Mouse (Mus musculus): ENCODE data around the gene Hist1h2bg. TPM values are rescaled to one million over a fixed set of nuclear protein-coding genes. Genes with fewer than 3 reads are reported as not detected.
"Not testable (repeated sequence)": the region's sequence is repeated elsewhere in the genome, so short reads cannot be mapped to it uniquely, and the experiment has no call there.

The Hist1h2bg gene
- polyA plus RNA-seq, 1 experiment from 2014 or later = 3.7 TPM

GRCm38 (mm10) chr13:23572218-23573033 lies 1.2 kb downstream of the Hist1h2bg start:
- H3K27me3 ChIP-seq (ENCODE audit: control insufficient read depth, insufficient read depth, low read length) = no peaks in the 10 kb centered on the region
- peaks cover 3 to 23% of the 10 kb centered on the region in 2 experiments for H3K4me1 ChIP-seq (ENCODE audit: control insufficient read depth in 2 of 2, insufficient read depth in 2 of 2, low read length in 2 of 2)
- H3K9ac ChIP-seq (ENCODE audit: low read length) = peak overlapping the region; percentile 80
- H3K4me3 ChIP-seq (ENCODE audit: control insufficient read depth in 1 of 2, insufficient read depth in 1 of 2, low read depth in 1 of 2, low read length in 2 of 2) = peak overlapping the region in 1 of 2 experiments; percentile 44; a peak in 2 of 4 replicates
- H3K9me3 ChIP-seq (ENCODE audit: control insufficient read depth, low read length) = no peaks in the 10 kb centered on the region
- H3K27ac ChIP-seq (replicated peaks in 1 of 2; ENCODE audit: control insufficient read depth in 1 of 2, insufficient read depth in 1 of 2, low read depth in 2 of 2, low read length in 2 of 2) = peak overlapping the region in 1 of 2 experiments; percentile 96; a peak in 2 of 4 replicates
- ATAC-seq (ENCODE audit: insufficient number of reproducible peaks, insufficient read depth, low FRiP score, low read depth) = no peak
- 46% methylated on average over 2 of the region's 2 CpGs for WGBS
- peak overlapping the region; percentile 70 for H3K4me2 ChIP-seq (ENCODE audit: low read length)
- H3K36me3 ChIP-seq (ENCODE audit: control insufficient read depth, insufficient read depth, low read length) = no peaks in the 10 kb centered on the region

- H3K27me3 ChIP-seq (ENCODE audit: control insufficient read depth, insufficient read depth, low read length); ATAC-seq (ENCODE audit: insufficient number of reproducible peaks, insufficient read depth, low FRiP score, low read depth); H3K36me3 ChIP-seq (ENCODE audit: control insufficient read depth, insufficient read depth, low read length); H3K9me3 ChIP-seq (ENCODE audit: control insufficient read depth, low read length): not testable (repeated sequence)
- H3K4me1 ChIP-seq (ENCODE audit: control insufficient read depth in 2 of 2, insufficient read depth in 2 of 2, low read length in 2 of 2) = peaks cover 3 to 23% of the 10 kb centered on the region in 2 experiments
- peak overlapping the region; percentile 95 to 96 for H3K27ac ChIP-seq (replicated peaks in 1 of 2; ENCODE audit: control insufficient read depth in 1 of 2, insufficient read depth in 1 of 2, low read depth in 2 of 2, low read length in 2 of 2)
- peak overlapping the region; percentile 70 for H3K4me2 ChIP-seq (ENCODE audit: low read length)
- peak overlapping the region; percentile 80 for H3K9ac ChIP-seq (ENCODE audit: low read length)
- 25% methylated on average over 18 of the region's 20 CpGs for WGBS
- H3K4me3 ChIP-seq (ENCODE audit: control insufficient read depth in 1 of 2, insufficient read depth in 1 of 2, low read depth in 1 of 2, low read length in 2 of 2) = peak overlapping the region; percentile 44 to 47
Observed at GRCm38 (mm10) chr13:23573034-23573897, 2.1 kb downstream of the Hist1h2bg start.

- Histone ChIP-seq H3K4me2 (ENCODE audit: low read length) (peak within 1 kb of the TSS; percentile 70), H3K9ac (ENCODE audit: low read length) (peak within 1 kb of the TSS; percentile 80), H3K27ac (replicated peaks in 1 of 2; ENCODE audit: control insufficient read depth in 1 of 2, insufficient read depth in 1 of 2, low read depth in 2 of 2, low read length in 2 of 2) (peak within 1 kb of the TSS; percentile 82 to 95), H3K4me1 (ENCODE audit: control insufficient read depth in 2 of 2, insufficient read depth in 2 of 2, low read length in 2 of 2) (peaks cover 3 to 23% of the 10 kb centered on the region in 2 experiments), H3K4me3 (ENCODE audit: control insufficient read depth in 1 of 2, insufficient read depth in 1 of 2, low read depth in 1 of 2, low read length in 2 of 2) (peak within 1 kb of the TSS; percentile 44 to 47)
- ATAC-seq (ENCODE audit: insufficient number of reproducible peaks, insufficient read depth, low FRiP score, low read depth) = peak; percentile 87
- H3K36me3 ChIP-seq (ENCODE audit: control insufficient read depth, insufficient read depth, low read length); H3K27me3 ChIP-seq (ENCODE audit: control insufficient read depth, insufficient read depth, low read length); H3K9me3 ChIP-seq (ENCODE audit: control insufficient read depth, low read length): not testable (repeated sequence)
- WGBS = under 1% methylated on average over 35 of the region's 42 CpGs
Observed at GRCm38 (mm10) chr13:23573898-23574524, 2.8 kb downstream of the Hist1h2bg start, which contains the start of the genes Hist1h2bf and Hist1h2ad. Hist1h2bf (minus strand) TSS chr13:23574196. Hist1h2ad (plus strand) TSS chr13:23574381.

- not testable (repeated sequence) for ATAC-seq (ENCODE audit: insufficient number of reproducible peaks, insufficient read depth, low FRiP score, low read depth); H3K9me3 ChIP-seq (ENCODE audit: control insufficient read depth, low read length); H3K36me3 ChIP-seq (ENCODE audit: control insufficient read depth, insufficient read depth, low read length); H3K27me3 ChIP-seq (ENCODE audit: control insufficient read depth, insufficient read depth, low read length)
- Histone ChIP-seq H3K4me2 (ENCODE audit: low read length) (peak overlapping the region; percentile 70), H3K4me1 (ENCODE audit: control insufficient read depth in 2 of 2, insufficient read depth in 2 of 2, low read length in 2 of 2) (peaks cover 3 to 23% of the 10 kb centered on the region in 2 experiments), H3K9ac (ENCODE audit: low read length) (peak overlapping the region; percentile 69), H3K4me3 (ENCODE audit: control insufficient read depth in 1 of 2, insufficient read depth in 1 of 2, low read depth in 1 of 2, low read length in 2 of 2) (peak overlapping the region; percentile 30 to 44), H3K27ac (replicated peaks in 1 of 2; ENCODE audit: control insufficient read depth in 1 of 2, insufficient read depth in 1 of 2, low read depth in 2 of 2, low read length in 2 of 2) (peak overlapping the region; percentile 81 to 82)
- WGBS = 5% methylated on average over 5 of the region's 39 CpGs
Observed at GRCm38 (mm10) chr13:23574546-23575170, 3.5 kb downstream of the Hist1h2bg start.

- H3K9ac ChIP-seq (ENCODE audit: low read length) = peak within 1 kb of the TSS; percentile 79
- WGBS = 2% methylated on average over 18 of the region's 18 CpGs
- ATAC-seq (ENCODE audit: insufficient number of reproducible peaks, insufficient read depth, low FRiP score, low read depth) = peak; percentile 58
Observed at GRCm38 (mm10) chr13:23575271-23575851, 4.2 kb downstream of the Hist1h2bg start, which contains the start of gene Hist1h3d. Hist1h3d (plus strand) TSS chr13:23575763.

GRCm38 (mm10) chr13:23575864-23576313 lies 4.7 kb downstream of the Hist1h2bg start:
- H3K36me3 ChIP-seq (ENCODE audit: control insufficient read depth, insufficient read depth, low read length); H3K9me3 ChIP-seq (ENCODE audit: control insufficient read depth, low read length); H3K27me3 ChIP-seq (ENCODE audit: control insufficient read depth, insufficient read depth, low read length); ATAC-seq (ENCODE audit: insufficient number of reproducible peaks, insufficient read depth, low FRiP score, low read depth): not testable (repeated sequence)
- Histone ChIP-seq H3K9ac (ENCODE audit: low read length) (peak overlapping the region; percentile 79), H3K4me1 (ENCODE audit: control insufficient read depth in 2 of 2, insufficient read depth in 2 of 2, low read length in 2 of 2) (peaks cover 3 to 18% of the 10 kb centered on the region in 2 experiments; a peak in 3 of 4 replicates), H3K4me3 (ENCODE audit: control insufficient read depth in 1 of 2, insufficient read depth in 1 of 2, low read depth in 1 of 2, low read length in 2 of 2) (peak overlapping the region; percentile 37 to 44), H3K4me2 (ENCODE audit: low read length) (peak overlapping the region; percentile 70), H3K27ac (replicated peaks in 1 of 2; ENCODE audit: control insufficient read depth in 1 of 2, insufficient read depth in 1 of 2, low read depth in 2 of 2, low read length in 2 of 2) (peak overlapping the region; percentile 45 to 67)
- 2% methylated on average over 11 of the region's 40 CpGs for WGBS

More at GRCm38 (mm10) chr13:23575271-23575851, 4.2 kb downstream of the Hist1h2bg start, which contains the start of gene Hist1h3d:
- H3K27ac ChIP-seq (replicated peaks in 1 of 2; ENCODE audit: control insufficient read depth in 1 of 2, insufficient read depth in 1 of 2, low read depth in 2 of 2, low read length in 2 of 2) = peak within 1 kb of the TSS; percentile 81
- peaks cover 3 to 19% of the 10 kb centered on the region in 2 experiments for H3K4me1 ChIP-seq (ENCODE audit: control insufficient read depth in 2 of 2, insufficient read depth in 2 of 2, low read length in 2 of 2)
- H3K9me3 ChIP-seq (ENCODE audit: control insufficient read depth, low read length) = no peaks in the 10 kb centered on the region
- H3K4me2 ChIP-seq (ENCODE audit: low read length) = peak within 1 kb of the TSS; percentile 70
- no peaks in the 10 kb centered on the region for H3K36me3 ChIP-seq (ENCODE audit: control insufficient read depth, insufficient read depth, low read length)
- no peaks in the 10 kb centered on the region for H3K27me3 ChIP-seq (ENCODE audit: control insufficient read depth, insufficient read depth, low read length)
- H3K4me3 ChIP-seq (ENCODE audit: control insufficient read depth in 1 of 2, insufficient read depth in 1 of 2, low read depth in 1 of 2, low read length in 2 of 2) = peak within 1 kb of the TSS; percentile 37 to 44

All from heart, embryonic 14.5 days (tissue).